Mouse (Mus musculus) kidney, adult 18-20 months (tissue): ENCODE measurements around the gene Neurl4.
"Not testable (repeated sequence)": the region's sequence is repeated elsewhere in the genome, so short reads cannot be mapped to it uniquely, and the experiment has no call there.

Source experiments
- DNase-seq: peaks from one replicate; pipeline ENCODE4 v3.0.0; 2021

Neurl4 gene

GRCm38 (mm10) chr11:69900471-69901405 is at the start of gene Neurl4, which contains the start of gene 2810408A11Rik:
Gene Neurl4 (plus strand): TSS chr11:69901072.
Gene 2810408A11Rik (minus strand): TSS chr11:69900987.
- peak; percentile 90 for DNase-seq

GRCm38 (mm10) chr11:69853994-69854393 is 46.9 kb upstream of the Neurl4 start:
- DNase-seq = peak; percentile 39

DNA sequence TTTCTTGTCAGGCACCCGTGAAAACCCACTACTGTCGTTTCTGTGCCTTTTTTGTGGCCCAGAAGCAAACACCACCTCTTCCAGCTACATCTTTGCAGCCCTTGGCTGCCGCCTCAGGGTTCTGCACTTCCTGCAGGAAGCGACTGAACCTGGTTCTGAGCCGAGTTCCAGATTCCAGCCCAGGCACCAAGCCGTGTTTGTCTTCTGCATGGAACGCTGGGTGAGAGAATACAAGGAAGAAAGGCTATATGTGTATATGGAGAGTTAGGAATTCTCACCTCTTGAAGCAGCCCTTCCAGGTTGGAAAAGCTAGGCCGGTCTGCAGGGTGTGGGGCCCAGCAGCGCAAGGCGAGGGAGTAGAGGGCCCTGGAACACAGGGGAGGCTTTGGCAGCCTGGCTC is 46.2 kb upstream of the Neurl4 start:
- DNase-seq = no peak

DNA sequence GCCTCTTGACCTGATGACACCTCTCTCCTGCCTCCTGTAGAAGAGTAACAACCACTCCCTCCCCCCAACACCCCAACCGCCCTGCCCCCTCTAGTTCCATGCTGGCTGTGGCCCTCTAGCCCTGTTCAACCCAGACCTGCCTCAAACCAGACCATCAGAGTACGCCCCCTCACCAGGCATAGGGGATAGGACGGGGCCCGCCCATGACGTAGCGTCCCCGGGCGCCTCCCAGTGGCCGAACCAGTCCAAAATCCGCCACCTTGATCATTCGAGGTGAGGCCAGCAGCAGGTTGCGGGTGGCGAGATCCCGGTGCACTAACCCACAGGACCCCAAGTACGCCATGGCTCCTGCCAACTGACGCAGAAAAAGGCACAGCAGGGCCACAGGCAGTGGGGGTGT is 45.5 kb upstream of the Neurl4 start:
- no peak for DNase-seq

GRCm38 (mm10) chr11:69858113-69858998 is 42.5 kb upstream of the Neurl4 start, which contains the start of gene Tnk1:
Gene Tnk1 (minus strand): TSS chr11:69858730.
- DNase-seq = peak; percentile 74

DNA sequence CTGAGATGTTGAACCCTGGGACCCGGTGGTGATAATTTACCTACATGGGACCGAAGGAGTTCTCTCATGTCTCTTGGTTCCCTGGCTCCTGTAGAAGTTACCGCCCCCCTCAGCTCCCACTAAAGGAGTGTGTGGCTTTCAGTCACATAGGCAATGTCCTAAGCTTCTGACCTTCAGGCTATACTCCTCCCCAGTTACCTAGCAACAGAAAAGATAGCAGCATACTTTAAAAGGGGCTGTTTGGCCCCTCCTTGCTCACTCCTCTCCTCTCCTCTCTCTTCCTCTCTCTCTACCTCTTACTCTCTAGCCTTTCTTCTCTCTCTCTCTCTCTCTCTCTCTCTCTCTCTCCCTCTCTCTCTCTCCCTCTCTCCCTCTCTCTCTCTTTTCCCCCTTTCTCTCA is 37.1 kb upstream of the Neurl4 start:
- DNase-seq = not testable (repeated sequence)

DNA sequence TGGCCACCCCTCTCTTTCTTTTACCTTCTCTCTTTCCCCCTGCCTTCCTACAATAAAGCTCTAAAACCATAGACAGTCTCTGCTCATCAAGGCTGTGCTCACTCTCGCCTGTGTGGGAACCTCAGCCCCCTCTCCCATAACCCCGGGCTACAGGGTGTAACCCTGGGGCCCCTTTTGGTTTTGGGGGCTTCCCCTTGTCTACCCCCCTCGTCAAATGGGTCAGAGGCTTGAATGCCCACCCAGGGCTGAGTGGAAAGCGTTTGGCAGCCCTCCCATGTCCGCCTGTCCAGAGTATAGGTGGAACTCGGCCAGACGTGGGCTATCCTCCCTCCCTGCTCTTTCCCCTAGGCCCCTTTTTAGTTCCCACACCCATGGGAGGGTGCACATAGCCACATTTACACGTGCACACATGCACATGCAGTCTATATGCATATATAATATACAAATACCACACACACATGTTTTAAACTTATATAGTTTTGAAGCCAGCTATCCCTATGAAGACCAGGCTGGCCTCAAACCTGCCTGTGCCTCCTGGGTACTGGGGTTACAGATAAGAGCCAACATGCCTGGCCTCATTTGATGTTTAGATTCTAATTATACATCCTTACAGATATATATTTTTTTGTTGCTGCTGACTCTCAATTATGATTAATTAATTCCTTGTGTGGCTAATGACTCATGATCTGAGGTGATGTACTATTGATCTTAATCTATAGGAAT is 36.6 kb upstream of the Neurl4 start:
- no peak for DNase-seq

GRCm38 (mm10) chr11:69865561-69865960 is 35.3 kb upstream of the Neurl4 start:
- DNase-seq = no peak

GRCm38 (mm10) chr11:69867335-69867734 is 33.5 kb upstream of the Neurl4 start:
- no peak for DNase-seq

DNA sequence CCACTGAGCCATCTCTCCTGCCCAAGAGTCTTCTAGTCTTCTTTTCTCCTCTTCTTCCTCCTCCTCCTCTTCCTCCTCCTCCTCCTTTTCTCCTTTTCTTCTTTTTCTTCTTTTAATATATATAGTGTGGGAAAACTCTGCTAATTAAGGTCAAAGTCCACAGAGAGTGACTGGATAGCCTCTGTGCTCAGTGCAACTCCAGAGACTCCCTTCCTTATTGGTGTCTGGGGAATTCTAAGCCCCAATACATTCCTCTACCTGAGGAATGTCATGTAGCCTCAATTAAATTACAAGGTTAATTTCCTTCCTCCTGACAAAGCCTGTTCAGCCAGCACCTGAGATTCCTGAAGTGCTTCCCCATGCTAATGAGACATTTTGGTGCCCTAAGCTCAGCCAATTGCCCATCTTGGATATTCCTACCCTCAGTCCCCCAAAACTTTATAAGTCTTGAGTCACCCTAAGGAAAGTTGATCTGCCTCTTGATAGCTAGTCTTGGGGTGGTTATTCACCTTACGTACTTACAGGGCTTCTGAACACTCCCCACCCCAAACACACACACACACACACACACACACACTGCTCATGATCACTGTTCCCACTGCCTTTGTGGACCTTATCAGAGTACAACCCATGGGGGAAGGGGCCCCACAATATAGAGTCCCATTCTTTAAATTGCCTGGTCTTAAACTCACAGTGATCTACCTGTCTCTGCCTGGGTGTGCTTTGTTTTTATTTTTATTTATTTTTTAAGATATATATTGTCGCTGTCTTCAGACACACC is 30.4 kb upstream of the Neurl4 start:
- no peak for DNase-seq

- no peak for DNase-seq
These were observed 29.1 kb upstream of the Neurl4 start for GRCm38 (mm10) chr11:69871822-69872221.

- no peak for DNase-seq
These were observed 28.4 kb upstream of the Neurl4 start for GRCm38 (mm10) chr11:69872451-69872850.

DNA sequence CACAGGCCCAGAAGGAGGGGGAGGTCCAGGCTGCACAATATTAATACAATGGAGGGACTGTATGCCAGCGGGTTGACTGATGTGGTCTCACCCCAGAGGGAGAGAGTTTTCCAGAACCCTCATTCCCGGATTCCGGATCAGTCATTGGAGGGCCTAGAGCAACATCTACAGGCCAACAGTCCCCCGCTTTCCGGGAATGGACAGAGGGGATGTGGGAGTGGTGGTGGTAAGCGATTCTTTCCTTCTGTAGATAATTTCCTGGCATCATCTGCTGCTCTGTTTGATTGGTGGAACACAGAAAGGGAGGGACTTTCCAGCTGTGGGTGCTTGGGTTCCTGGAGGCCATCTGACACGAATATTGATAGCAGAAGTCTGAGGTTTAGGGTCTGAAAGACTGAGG is 24.7 kb upstream of the Neurl4 start:
- DNase-seq = no peak

GRCm38 (mm10) chr11:69876867-69877266 is 24.0 kb upstream of the Neurl4 start:
- DNase-seq = peak; percentile 85

DNA sequence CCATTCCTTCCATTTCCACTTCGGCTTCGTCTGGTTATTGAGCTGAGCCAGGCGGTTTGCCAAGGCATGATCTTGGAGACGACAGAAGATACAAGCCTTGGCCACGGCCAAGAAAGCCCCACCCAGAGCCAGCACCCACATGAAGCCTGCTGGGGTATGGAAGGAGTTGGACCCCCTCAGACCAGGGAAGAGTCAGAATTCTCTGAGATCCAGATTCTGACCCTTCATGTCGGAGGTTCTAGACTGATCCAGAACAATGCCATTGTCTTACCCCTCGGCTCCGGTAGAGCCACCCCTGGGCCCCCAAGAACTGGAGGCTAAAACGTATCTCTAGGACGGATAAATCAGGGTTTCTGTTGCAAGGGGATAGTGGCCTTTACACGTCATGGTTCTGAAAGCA is 23.0 kb upstream of the Neurl4 start, which contains the start of gene Tmem95:
Tmem95 (minus strand) TSS at position 141 of the 400 bp plus-strand sequence.
- DNase-seq = no peak

- no peak for DNase-seq
These were observed 22.5 kb upstream of the Neurl4 start for GRCm38 (mm10) chr11:69878399-69878798.

- DNase-seq = no peak
These were observed 21.9 kb upstream of the Neurl4 start for GRCm38 (mm10) chr11:69878952-69879351.

- no peak for DNase-seq
These were observed 21.2 kb upstream of the Neurl4 start for GRCm38 (mm10) chr11:69879711-69880110.

- DNase-seq = no peak
These were observed 20.4 kb upstream of the Neurl4 start for GRCm38 (mm10) chr11:69880506-69880852.

GRCm38 (mm10) chr11:69880853-69881603 is 19.8 kb upstream of the Neurl4 start, which contains the start of gene Kctd11:
Gene Kctd11 (minus strand): TSS chr11:69881406.
- DNase-seq = peak; percentile 93
